Mouse (Mus musculus): ENCODE data around the gene Ank2.

Ank2 gene

DNA sequence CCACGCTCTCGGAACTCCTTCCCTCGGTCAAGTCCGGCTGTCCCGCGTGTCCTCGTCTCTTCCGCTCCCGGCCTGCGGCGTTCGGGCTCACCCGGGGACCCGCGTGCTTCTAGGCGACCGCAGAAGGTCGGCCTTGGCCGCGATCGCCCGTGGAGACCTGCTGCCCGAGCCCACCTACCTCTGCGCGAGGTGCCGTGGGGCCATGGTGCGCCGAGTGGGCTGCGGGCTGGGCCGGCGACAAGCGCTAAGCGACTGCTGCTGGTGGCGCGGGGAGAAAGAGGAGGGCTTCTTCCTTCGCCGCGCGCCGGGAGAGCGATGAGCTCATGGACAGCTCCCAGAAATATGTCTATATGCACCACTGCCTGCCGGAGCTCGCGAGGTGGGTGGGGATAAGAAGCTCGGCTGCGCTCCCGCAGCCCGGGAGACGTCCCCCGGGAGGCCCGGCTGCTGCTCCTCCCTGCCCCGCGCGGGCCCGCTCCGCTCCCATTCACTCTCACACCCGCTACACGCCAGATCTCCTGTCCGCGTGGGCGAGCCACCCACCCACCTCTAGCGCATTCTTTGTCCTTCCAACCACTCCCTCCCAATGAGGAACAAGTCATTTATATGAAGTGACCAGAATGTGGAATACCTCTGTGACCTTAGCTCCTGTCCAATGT, at the start of gene Ank2:
Gene Ank2 (minus strand): TSS at position 609 of the 659 bp plus-strand sequence.
- no peak for DNase-seq (ENCODE audit: extremely low read depth, low read depth)

GRCm38 (mm10) chr3:127547882-127548281, 48.7 kb upstream of the Ank2 start:
- peak; percentile 39 for DNase-seq (ENCODE audit: extremely low read depth, low read depth)

GRCm38 (mm10) chr3:127544610-127545121, 45.5 kb upstream of the Ank2 start:
- DNase-seq (ENCODE audit: extremely low read depth, low read depth), result no peak

DNA sequence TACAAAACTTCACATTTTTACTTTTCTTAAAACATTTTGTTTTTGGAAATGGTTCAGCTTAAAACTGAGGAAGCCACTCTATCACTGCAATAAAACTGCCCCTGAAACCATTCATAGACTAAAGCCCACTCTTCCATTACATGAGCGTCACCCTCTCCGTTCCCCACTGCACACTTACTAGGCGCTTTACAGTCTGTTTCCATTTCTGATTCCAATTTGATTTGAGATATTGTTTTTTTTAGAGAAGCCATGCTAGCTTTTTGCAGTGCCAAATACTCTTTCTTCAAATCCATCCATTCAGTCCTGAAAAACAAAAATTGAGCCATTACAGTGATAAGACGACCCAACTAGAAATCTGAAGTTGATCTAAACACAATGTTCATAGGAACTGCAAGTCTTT, 44.8 kb upstream of the Ank2 start:
- DNase-seq (ENCODE audit: extremely low read depth, low read depth), result no peak

- no peak for DNase-seq (ENCODE audit: extremely low read depth, low read depth)
These were observed 40.0 kb upstream of the Ank2 start for GRCm38 (mm10) chr3:127539193-127539592.

GRCm38 (mm10) chr3:127530293-127530692, 31.1 kb upstream of the Ank2 start:
- DNase-seq (ENCODE audit: extremely low read depth, low read depth), result no peak

- DNase-seq (ENCODE audit: extremely low read depth, low read depth), result no peak
These were observed 30.7 kb upstream of the Ank2 start for GRCm38 (mm10) chr3:127529824-127530223.

GRCm38 (mm10) chr3:127529210-127529609, 30.1 kb upstream of the Ank2 start:
- DNase-seq (ENCODE audit: extremely low read depth, low read depth), result no peak

GRCm38 (mm10) chr3:127527465-127528034, 28.4 kb upstream of the Ank2 start:
- DNase-seq (ENCODE audit: extremely low read depth, low read depth), result no peak

DNA sequence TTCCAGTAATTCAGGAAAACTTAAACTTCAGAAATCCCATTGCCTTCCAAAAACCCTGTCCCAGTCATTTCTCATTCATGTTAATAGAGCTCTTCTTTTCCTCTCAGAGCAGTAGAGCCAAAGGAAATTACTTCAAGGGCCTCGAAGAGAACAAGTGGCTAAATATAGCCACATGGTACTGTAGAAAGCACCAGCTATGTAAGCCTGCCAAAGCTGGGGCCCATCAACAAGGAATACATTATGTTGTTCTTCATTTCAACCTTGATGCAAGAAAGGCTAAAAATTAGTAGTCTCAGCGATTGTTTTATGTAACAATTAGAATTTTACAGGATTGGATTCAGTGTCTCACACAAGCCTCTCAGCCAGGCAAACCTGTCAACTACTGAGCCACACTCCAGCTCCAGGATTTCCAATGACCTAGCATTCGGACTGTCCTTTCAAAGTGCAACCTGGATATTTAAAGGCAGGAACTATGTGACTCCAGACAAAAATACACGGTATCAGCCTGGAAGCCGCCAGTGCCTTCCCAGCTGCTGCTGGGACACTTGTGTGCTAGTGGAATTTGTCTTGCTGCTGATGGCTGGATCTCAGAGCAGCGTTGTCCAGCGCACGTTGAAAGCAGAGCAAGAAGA, 26.2 kb upstream of the Ank2 start:
- no peak for DNase-seq (ENCODE audit: extremely low read depth, low read depth)

- no peak for DNase-seq (ENCODE audit: extremely low read depth, low read depth)
These were observed 22.0 kb upstream of the Ank2 start for GRCm38 (mm10) chr3:127521156-127521555.

GRCm38 (mm10) chr3:127520300-127520699, 21.1 kb upstream of the Ank2 start:
- no peak for DNase-seq (ENCODE audit: extremely low read depth, low read depth)

DNA sequence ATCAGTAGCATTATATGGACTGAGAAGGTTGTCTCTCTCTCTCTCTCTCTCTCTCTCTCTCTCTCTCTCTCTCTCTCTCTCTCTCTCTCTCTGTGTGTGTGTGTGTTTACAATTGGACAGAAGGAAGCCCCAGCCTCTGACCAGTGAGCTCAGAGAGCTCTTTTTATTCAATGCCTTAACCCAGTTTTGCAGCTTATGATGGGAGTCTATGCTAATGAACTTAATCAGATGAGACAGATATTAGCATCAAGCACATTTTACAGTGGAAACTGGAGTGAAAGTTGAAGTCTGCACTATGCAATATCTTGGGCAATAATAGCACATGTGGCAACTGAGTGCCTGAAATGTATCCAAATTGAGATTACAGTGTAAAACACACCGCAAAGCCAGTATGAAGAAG, 16.1 kb upstream of the Ank2 start:
- DNase-seq (ENCODE audit: extremely low read depth, low read depth), result no peak

DNA sequence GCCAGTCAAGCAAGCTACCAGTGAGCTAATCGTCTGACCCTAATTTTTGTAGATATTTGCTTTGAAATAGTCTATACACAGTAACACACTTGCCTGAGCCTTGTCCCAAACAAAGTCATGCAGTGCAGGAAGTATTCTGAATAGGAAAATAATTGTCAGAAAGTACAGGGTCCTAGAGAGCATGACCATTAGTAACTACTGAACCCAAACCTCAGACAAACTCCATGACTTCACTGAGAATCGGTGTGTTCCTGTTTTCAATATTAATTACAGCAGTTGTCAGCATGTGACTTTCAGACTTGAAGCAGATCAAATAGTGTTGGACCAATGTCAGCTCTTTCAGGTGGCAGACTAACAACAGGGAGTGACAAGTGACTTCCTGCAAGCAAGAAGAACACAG, 14.5 kb upstream of the Ank2 start:
- DNase-seq (ENCODE audit: extremely low read depth, low read depth), result no peak

GRCm38 (mm10) chr3:127512794-127513335, 13.7 kb upstream of the Ank2 start:
- DNase-seq (ENCODE audit: extremely low read depth, low read depth), result no peak

GRCm38 (mm10) chr3:127511786-127512746, 12.9 kb upstream of the Ank2 start:
- no peak for DNase-seq (ENCODE audit: extremely low read depth, low read depth)

DNA sequence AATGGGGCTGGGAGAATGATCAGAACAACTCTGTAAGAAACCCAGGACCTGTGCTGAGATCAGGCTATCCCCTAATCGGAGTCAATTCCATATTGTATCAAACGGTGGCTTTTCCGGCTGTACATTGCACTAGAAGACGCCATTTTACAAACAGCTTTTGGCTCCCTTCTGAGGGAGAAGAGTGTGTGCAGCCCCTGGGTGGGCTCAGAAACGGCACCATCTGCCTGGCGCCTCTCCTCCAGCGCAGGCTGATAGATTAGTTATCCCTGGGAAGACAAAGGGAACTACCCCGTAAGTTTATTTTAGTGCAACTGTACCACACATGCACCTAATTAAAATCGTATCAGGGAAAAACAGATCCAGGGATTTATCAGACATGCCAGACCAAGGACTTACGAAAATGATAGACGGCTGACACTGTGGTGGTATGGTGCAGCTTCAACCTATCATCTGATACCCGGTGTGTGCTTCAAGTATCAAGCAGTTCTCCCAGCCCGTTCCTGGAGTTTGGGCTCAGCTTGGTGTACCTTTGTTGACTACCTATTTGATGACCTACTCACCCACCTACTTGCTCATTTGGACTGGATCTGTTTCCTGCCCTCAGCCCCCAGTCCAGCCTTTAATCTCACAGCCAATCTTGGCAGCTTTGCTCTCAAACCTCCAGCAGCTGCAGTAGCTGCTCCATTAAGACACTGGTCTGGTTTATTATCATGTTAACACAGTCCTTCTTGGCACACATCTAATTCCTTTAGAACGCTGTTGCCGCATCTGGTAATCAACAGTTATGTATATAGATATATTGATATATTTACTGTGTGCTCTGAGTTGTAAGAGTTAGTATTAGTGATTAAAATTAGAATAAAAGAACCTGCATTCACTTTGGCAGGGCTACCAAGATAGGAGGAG, 9.0 kb upstream of the Ank2 start:
- no peak for DNase-seq (ENCODE audit: extremely low read depth, low read depth)

DNA sequence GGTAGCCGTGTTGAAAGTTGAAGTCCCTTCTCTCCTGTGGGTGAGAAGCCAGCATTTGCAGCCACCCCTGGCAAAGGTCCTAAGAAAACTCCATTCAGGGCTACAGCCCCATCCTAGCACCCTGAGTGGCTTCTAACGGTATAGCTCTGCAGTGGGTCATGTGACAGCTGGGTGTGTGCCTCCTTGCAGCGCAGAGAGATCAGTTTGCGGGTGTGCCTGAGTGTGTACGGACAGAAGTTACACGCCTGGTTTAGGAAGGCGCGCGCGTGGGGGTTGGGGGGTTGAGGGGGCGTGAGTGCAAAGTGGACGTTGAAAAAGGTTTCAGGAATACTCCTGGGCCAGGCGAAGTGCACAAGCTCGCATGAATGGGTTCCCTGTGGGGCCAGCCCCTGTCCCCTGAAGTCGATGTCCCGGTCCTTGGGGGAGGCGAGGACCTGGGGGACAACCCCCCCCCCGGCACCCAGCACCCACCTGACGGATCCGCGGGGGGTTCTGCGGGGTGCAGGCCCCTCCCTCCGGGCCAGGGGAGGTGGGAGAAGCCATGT, 881 bp downstream of the Ank2 start:
- DNase-seq (ENCODE audit: extremely low read depth, low read depth), result peak; percentile 56

GRCm38 (mm10) chr3:127492663-127493062, 6.5 kb downstream of the Ank2 start:
- no peak for DNase-seq (ENCODE audit: extremely low read depth, low read depth)

DNA sequence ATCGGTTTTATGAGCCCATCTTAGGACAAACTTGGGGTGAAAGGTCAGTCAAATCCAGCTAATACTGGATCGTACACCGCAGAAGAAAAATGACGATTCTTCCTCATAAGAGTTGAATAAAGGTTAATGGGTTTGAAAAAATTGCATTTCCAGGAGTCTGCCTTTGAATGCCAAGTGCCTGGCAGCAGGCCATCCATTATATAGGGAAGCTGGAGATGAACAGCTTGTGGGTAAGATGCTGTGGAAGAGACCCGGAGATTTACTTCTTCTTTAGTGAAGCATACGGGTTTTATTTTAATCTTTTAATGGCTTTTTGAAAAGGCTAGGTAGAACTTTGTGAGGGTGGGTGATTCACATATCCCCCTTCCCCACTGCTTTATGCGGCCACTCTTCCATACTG, 11.8 kb downstream of the Ank2 start:
- no peak for DNase-seq (ENCODE audit: extremely low read depth, low read depth)

All from MEL-GATA-1-ER (cell line).